ENCODE assay signal across 16 mouse cellular contexts in genomic region chr9:103584865-103585264, GRCm38 (mm10).
A peak's percentile ranks its signal among the peaks of the same experiment; 100 is the strongest.
DNase-seq lines count a peak whose midpoint lies in the region; ATAC-seq and TF ChIP-seq lines count a peak whose summit lies in the region.
"Had no signal": no experiment of that assay in that cellular context is flagged by ENCODE, and none has a peak within 500 bp of the region (broad histone marks: within the 10 kb centered on the region; RNA-seq: fewer than 3 reads in every experiment).

No protein-coding gene starts in this region.

- no peaks in the 10 kb centered on the region for H3K27me3 ChIP-seq in forebrain, embryonic 15.5 days
- no peaks in the 10 kb centered on the region for H3K27me3 ChIP-seq in hindbrain, embryonic 16.5 days (replicated peaks; ENCODE audit: control insufficient read depth, insufficient read depth, low read length)
- no peaks in the 10 kb centered on the region for H3K27me3 ChIP-seq in midbrain, postnatal 0 days (ENCODE audit: insufficient read depth, low read length)
- no peaks in the 10 kb centered on the region for H3K27me3 ChIP-seq in thymus, adult 2 months (ENCODE audit: control insufficient read depth, insufficient read depth, low read length)
- H3K27me3 ChIP-seq: embryonic facial prominence, embryonic 15.5 days; limb, embryonic 15.5 days had no signal

- WGBS in forebrain, embryonic 15.5 days, result 45% methylated on average over 4 of the region's 4 CpGs
- WGBS in hindbrain, embryonic 16.5 days, result 55% methylated on average over 4 of the region's 4 CpGs
- WGBS in midbrain, postnatal 0 days, result 36% methylated on average over 4 of the region's 4 CpGs
- 97% methylated on average over 4 of the region's 4 CpGs for WGBS in thymus, adult 2 months

- no peaks in the 10 kb centered on the region for H3K9me3 ChIP-seq in forebrain, embryonic 15.5 days
- no peaks in the 10 kb centered on the region for H3K9me3 ChIP-seq in hindbrain, embryonic 16.5 days (ENCODE audit: control insufficient read depth, low read length)
- H3K9me3 ChIP-seq in midbrain, postnatal 0 days (ENCODE audit: low read length), result no peaks in the 10 kb centered on the region
- H3K9me3 ChIP-seq: embryonic facial prominence, embryonic 15.5 days; limb, embryonic 15.5 days had no signal

- TF ChIP-seq POLR2A in thymus, adult 2 months (IDR thresholded peaks at IDR 0.05; ENCODE audit: control insufficient read depth, extremely low read depth, insufficient read depth, low read length, poor library complexity), result no peak

- H3K36me3 ChIP-seq in forebrain, embryonic 15.5 days, result no peaks in the 10 kb centered on the region
- H3K36me3 ChIP-seq in hindbrain, embryonic 16.5 days (ENCODE audit: control insufficient read depth, insufficient read depth, low read length), result no peaks in the 10 kb centered on the region
- no peaks in the 10 kb centered on the region for H3K36me3 ChIP-seq in midbrain, postnatal 0 days (ENCODE audit: insufficient read depth, low read length)
- no peaks in the 10 kb centered on the region for H3K36me3 ChIP-seq in thymus, adult 2 months (ENCODE audit: control insufficient read depth, insufficient read depth, low read length)
- H3K36me3 ChIP-seq: embryonic facial prominence, embryonic 15.5 days; limb, embryonic 15.5 days had no signal

- intact Hi-C loops in left cerebral cortex, postnatal 14 days (cut with DNase I), result no loop called here
- intact Hi-C loops in left cerebral cortex, postnatal 4 days (cut with DNase I), result no loop called here

- H3K9ac ChIP-seq in forebrain, embryonic 15.5 days (replicated peaks), result no peak overlapping the region
- no peak overlapping the region for H3K9ac ChIP-seq in hindbrain, embryonic 16.5 days (ENCODE audit: low read depth, low read length)
- H3K9ac ChIP-seq in midbrain, postnatal 0 days (replicated peaks; ENCODE audit: low read length, poor library complexity, severe bottlenecking), result no peak overlapping the region
- H3K9ac ChIP-seq: embryonic facial prominence, embryonic 15.5 days; limb, embryonic 15.5 days had no signal

- DNase-seq in left cerebral cortex, postnatal 14 days (ENCODE audit: low spot score in 2 of 2), result peak; percentile 38 to 67
- no peak for DNase-seq in left cerebral cortex, postnatal 4 days
- peak; percentile 37 for DNase-seq in midbrain, postnatal 0 days (ENCODE audit: low spot score)
- no peak for DNase-seq in thymus, adult 2 months
- DNase-seq in heart, postnatal 4 days, result no peak
- DNase-seq: cerebellum, postnatal 25 days; heart, adult 11 months; heart, postnatal 10 days; kidney, adult 9 months; lung, adult 2 months; right cerebral cortex, postnatal 4 days had no signal

- no peak overlapping the region for H3K4me3 ChIP-seq in forebrain, embryonic 15.5 days
- no peak overlapping the region for H3K4me3 ChIP-seq in hindbrain, embryonic 16.5 days (ENCODE audit: low read length)
- H3K4me3 ChIP-seq in midbrain, postnatal 0 days (ENCODE audit: low read depth, low read length), result no peak overlapping the region
- no peak overlapping the region for H3K4me3 ChIP-seq in thymus, adult 2 months (ENCODE audit: control insufficient read depth, insufficient read depth, low read length)
- H3K4me3 ChIP-seq: embryonic facial prominence, embryonic 15.5 days; limb, embryonic 15.5 days had no signal

- no peak for TF ChIP-seq CTCF in midbrain, postnatal 0 days (IDR thresholded peaks at IDR 0.05)
- no peak for TF ChIP-seq CTCF in thymus, adult 2 months (IDR thresholded peaks at IDR 0.05; ENCODE audit: borderline replicate concordance, control insufficient read depth, extremely low read depth, insufficient read depth, low read length, poor library complexity)

- peaks cover 26% of the 10 kb centered on the region for H3K4me1 ChIP-seq in forebrain, embryonic 15.5 days
- H3K4me1 ChIP-seq in hindbrain, embryonic 16.5 days (ENCODE audit: control insufficient read depth, insufficient read depth, low read depth, low read length), result peaks cover 3% of the 10 kb centered on the region; the same call in 1 of the 2 replicates
- H3K4me1 ChIP-seq in midbrain, postnatal 0 days (ENCODE audit: insufficient read depth, low read length), result 0 out of 2 replicates have a peak, but pooled peaks cover 3% of the 10 kb centered on the region
- peaks cover 2% of the 10 kb centered on the region; the same call in 1 of the 2 replicates for H3K4me1 ChIP-seq in thymus, adult 2 months (replicated peaks; ENCODE audit: control insufficient read depth, insufficient read depth, low read length)
- H3K4me1 ChIP-seq: embryonic facial prominence, embryonic 15.5 days; limb, embryonic 15.5 days had no signal

- peak overlapping the region; percentile 75 for H3K27ac ChIP-seq in forebrain, embryonic 15.5 days (replicated peaks)
- no peak overlapping the region for H3K27ac ChIP-seq in hindbrain, embryonic 16.5 days (ENCODE audit: low read depth, low read length)
- peak overlapping the region; percentile 38; the same call in 1 of the 2 replicates for H3K27ac ChIP-seq in midbrain, postnatal 0 days (ENCODE audit: low read depth, low read length)
- no peak overlapping the region for H3K27ac ChIP-seq in thymus, adult 2 months (ENCODE audit: control insufficient read depth, insufficient read depth, low read length)
- H3K27ac ChIP-seq: embryonic facial prominence, embryonic 15.5 days; limb, embryonic 15.5 days had no signal

- H3K4me2 ChIP-seq in forebrain, embryonic 15.5 days (replicated peaks), result no peak overlapping the region
- H3K4me2 ChIP-seq in hindbrain, embryonic 16.5 days (ENCODE audit: low read length), result no peak overlapping the region
- H3K4me2 ChIP-seq in midbrain, postnatal 0 days (ENCODE audit: low read depth, low read length, poor library complexity, severe bottlenecking), result no peak overlapping the region
- H3K4me2 ChIP-seq: embryonic facial prominence, embryonic 15.5 days; limb, embryonic 15.5 days had no signal

- ATAC-seq in forebrain, embryonic 15.5 days (replicated peaks), result peak; percentile 94
- ATAC-seq in hindbrain, embryonic 16.5 days, result peak; percentile 83
- peak; percentile 60 for ATAC-seq in midbrain, postnatal 0 days (ENCODE audit: low FRiP score)
- ATAC-seq: CD4-positive, CD25-positive, alpha-beta regulatory T cell, adult 4 months had no signal

Comparison
In these comparisons a context has a peak if more than half of its experiments do, and no peak if none do; other contexts are left out.
1. DNase-seq: peak in left cerebral cortex, postnatal 14 days (2 of 2) and midbrain, postnatal 0 days (single experiment); none in left cerebral cortex, postnatal 4 days (single experiment), thymus, adult 2 months (single experiment) and heart, postnatal 4 days (single experiment).
2. H3K27ac ChIP-seq: peak in forebrain, embryonic 15.5 days (single experiment) and midbrain, postnatal 0 days (single experiment); none in hindbrain, embryonic 16.5 days (single experiment) and thymus, adult 2 months (single experiment).
3. Peak in every context shown above with its lines, with median percentiles within 50 percentile points of each other: ATAC-seq.